Mouse (Mus musculus) heart, embryonic 16.5 days (tissue): Measurements from ENCODE around the gene Taco1. TPM values are rescaled to one million over a fixed set of nuclear protein-coding genes. Genes with fewer than 3 reads are reported as not detected.

Experiments used
- ATAC-seq: fragments of 200-750 bp; cut with Nextera tagmentation; replicated peaks from 2 replicates; pipeline ENCODE4 v1.8.0; 2017; ENCODE audit warnings: moderate number of reproducible peaks; ENCODE audit not compliant: insufficient read depth, low FRiP score; ENCODE audit errors: extremely low read depth
- H3K27ac ChIP-seq: fragments of 300-500 bp; sonication (generic); 2 replicates; pipeline ENCODE4 v1.5.1; 2014; ENCODE audit warnings: mild to moderate bottlenecking, low read length, control low read depth, moderate library complexity
- H3K27me3 ChIP-seq: fragments of 300-500 bp; sonication (generic); 2 replicates; pipeline ENCODE4 v1.6.1; 2014; ENCODE audit warnings: low read length, mixed read lengths; ENCODE audit not compliant: control insufficient read depth, insufficient read depth
- H3K36me3 ChIP-seq: fragments of 300-500 bp; sonication (generic); 2 replicates; pipeline ENCODE4 v1.6.1; 2014; ENCODE audit not compliant: control insufficient read depth, insufficient read depth
- H3K4me1 ChIP-seq: fragments of 300-500 bp; sonication (generic); 2 replicates; pipeline ENCODE4 v1.6.1; 2014; ENCODE audit warnings: low read length, mixed read lengths; ENCODE audit not compliant: control insufficient read depth, insufficient read depth
- H3K4me2 ChIP-seq: fragments of 300-500 bp; sonication (generic); 2 replicates; pipeline ENCODE4 v1.6.1; 2014; ENCODE audit warnings: low read depth, mild to moderate bottlenecking, control low read depth, low read length
- H3K4me3 ChIP-seq: fragments of 300-500 bp; sonication (generic); 2 replicates; pipeline ENCODE4 v1.5.1; 2014; ENCODE audit warnings: mild to moderate bottlenecking, control low read depth, low read length
- H3K9ac ChIP-seq: fragments of 300-500 bp; sonication (generic); 2 replicates; pipeline ENCODE4 v1.6.1; 2014; ENCODE audit warnings: low read length, control low read depth
- H3K9me3 ChIP-seq: fragments of 300-500 bp; sonication (generic); replicated peaks from 2 replicates; pipeline ENCODE4 v1.6.1; 2016; ENCODE audit warnings: low read length; ENCODE audit not compliant: control insufficient read depth
- WGBS: fragments of 180-500 bp; shearing (Covaris S2); extraction: QIAGEN DNeasy Blood & Tissue Kit; methylation state at CpG from one replicate; pipeline ENCODE4 v1.1.7; 2014; 5-methylcytosine and 5-hydroxymethylcytosine counted together
- polyA plus RNA-seq: library from polyadenylated mRNA; unstranded; fragments of >200 nt; fragmentation: Nextera tagmentation; extraction: Ambion mirVana; gene quantifications from 2 replicates; pipeline ENCODE4 v1.2.1, GENCODE M21; 2015

The Taco1 gene
- polyA plus RNA-seq, 1 experiment from 2014 or later = 13.0 TPM

GRCm38 (mm10) chr11:106122736-106123135, 56.9 kb downstream of the Taco1 start:
- no peak overlapping the region for H3K9ac ChIP-seq
- peak; percentile 32; the same call in 1 of the 2 replicates for ATAC-seq
- H3K4me2 ChIP-seq = no peak overlapping the region
- H3K4me3 ChIP-seq = no peak overlapping the region
- H3K27me3 ChIP-seq = no peaks in the 10 kb centered on the region
- H3K27ac ChIP-seq = peak overlapping the region; percentile 66
- H3K4me1 ChIP-seq = no peaks in the 10 kb centered on the region
- H3K9me3 ChIP-seq = no peaks in the 10 kb centered on the region
- WGBS = 57% methylated on average over 3 of the region's 3 CpGs
- peaks cover 32% of the 10 kb centered on the region for H3K36me3 ChIP-seq

Other genes with a start within 250 kb of the Taco1 start
- gene Cyb561, start 112.7 kb upstream of the Taco1 start, polyA plus RNA-seq = 8.0 and 10.5 TPM in 2 replicates
- gene Ace, start 98.1 kb upstream of the Taco1 start, polyA plus RNA-seq = 3.1 and 4.3 TPM in 2 replicates
- 0.10 TPM in 1 of 2 replicates, not detected in the other for gene Ace3, start 71.4 kb upstream of the Taco1 start, polyA plus RNA-seq
- gene Kcnh6, start 57.9 kb upstream of the Taco1 start, polyA plus RNA-seq = 0.35 and 0.46 TPM in 2 replicates
- gene Dcaf7, start 29.2 kb upstream of the Taco1 start, polyA plus RNA-seq = 44.6 and 47.2 TPM in 2 replicates
- 17.6 and 21.7 TPM in 2 replicates for gene Map3k3, start 18.6 kb downstream of the Taco1 start, polyA plus RNA-seq
- not detected in 2 replicates for gene Gm10840, start 94.8 kb downstream of the Taco1 start, polyA plus RNA-seq
- gene Limd2, start 94.8 kb downstream of the Taco1 start, polyA plus RNA-seq = 95.5 and 107 TPM in 2 replicates
- gene Strada, start 136.1 kb downstream of the Taco1 start, polyA plus RNA-seq = 17.5 and 21.9 TPM in 2 replicates
- 101 and 110 TPM in 2 replicates for gene Ccdc47, start 150.3 kb downstream of the Taco1 start, polyA plus RNA-seq
- gene Ddx42, start 150.9 kb downstream of the Taco1 start, polyA plus RNA-seq = 46.5 and 47.2 TPM in 2 replicates
- gene Ftsj3, start 190.0 kb downstream of the Taco1 start, polyA plus RNA-seq = 34.0 and 38.7 TPM in 2 replicates
- 217 and 221 TPM in 2 replicates for gene Psmc5, start 190.1 kb downstream of the Taco1 start, polyA plus RNA-seq
- 27.0 and 27.1 TPM in 2 replicates for gene Smarcd2, start 206.9 kb downstream of the Taco1 start, polyA plus RNA-seq
- gene Tcam1, start 210.6 kb downstream of the Taco1 start, polyA plus RNA-seq = 0.05 and 0.07 TPM in 2 replicates
- not detected in 2 replicates for gene Gh, start 235.8 kb downstream of the Taco1 start, polyA plus RNA-seq
- gene Cd79b, start 248.7 kb downstream of the Taco1 start, polyA plus RNA-seq = 3.5 and 3.6 TPM in 2 replicates